Mouse (Mus musculus) embryonic facial prominence, embryonic 14.5 days (tissue): ENCODE results near the gene Cnst. TPM values are rescaled to one million over a fixed set of nuclear protein-coding genes. Genes with fewer than 3 reads are reported as not detected.

Source experiments
- ATAC-seq: fragments of 200-750 bp; cut with Nextera tagmentation; 2 replicates; pipeline ENCODE4 v1.8.0; 2017; ENCODE audit warnings: low read depth, moderate number of reproducible peaks, moderate TSS enrichment
- DNase-seq: peaks from one replicate; pipeline ENCODE4 v3.0.0-alpha.2; 2015; ENCODE audit warnings: low spot score
- H3K27ac ChIP-seq: fragments of 300-500 bp; sonication (generic); replicated peaks from 2 replicates; pipeline ENCODE4 v1.5.1; 2014; ENCODE audit warnings: low read depth, mild to moderate bottlenecking, low read length, moderate library complexity
- H3K27me3 ChIP-seq: fragments of 300-500 bp; sonication (generic); replicated peaks from 2 replicates; pipeline ENCODE4 v1.6.1; 2014; ENCODE audit warnings: low read length; ENCODE audit not compliant: control insufficient read depth, insufficient read depth
- H3K36me3 ChIP-seq: fragments of 300-500 bp; sonication (generic); 2 replicates; pipeline ENCODE4 v1.6.1; 2014; ENCODE audit warnings: low read length, mixed read lengths; ENCODE audit not compliant: control insufficient read depth, insufficient read depth
- H3K4me1 ChIP-seq: fragments of 300-500 bp; sonication (generic); 2 replicates; pipeline ENCODE4 v1.6.1; 2014; ENCODE audit warnings: antibody characterized with exemption, low read length; ENCODE audit not compliant: control insufficient read depth, insufficient read depth
- H3K4me2 ChIP-seq: fragments of 300-500 bp; sonication (generic); 2 replicates; pipeline ENCODE4 v1.6.1; 2014; ENCODE audit warnings: low read depth, mild to moderate bottlenecking, low read length, moderate library complexity, mixed read lengths
- H3K4me3 ChIP-seq: fragments of 300-500 bp; sonication (generic); 2 replicates; pipeline ENCODE4 v1.5.1; 2014; ENCODE audit warnings: low read depth, mild to moderate bottlenecking, low read length
- H3K9ac ChIP-seq: fragments of 300-500 bp; sonication (generic); 2 replicates; pipeline ENCODE4 v1.6.1; 2014; ENCODE audit warnings: low read depth, mild to moderate bottlenecking, low read length, moderate library complexity, mixed read lengths
- H3K9me3 ChIP-seq: fragments of 300-500 bp; sonication (generic); 2 replicates; pipeline ENCODE4 v1.6.1; 2016; ENCODE audit warnings: low read length; ENCODE audit not compliant: control insufficient read depth
- WGBS: fragments of 180-500 bp; shearing (Covaris S2); extraction: QIAGEN DNeasy Blood & Tissue Kit; methylation state at CpG from one replicate; pipeline ENCODE4 v1.1.7; 2014; 5-methylcytosine and 5-hydroxymethylcytosine counted together
- polyA plus RNA-seq: library from polyadenylated mRNA; unstranded; fragments of >200 nt; fragmentation: Nextera tagmentation; extraction: Ambion mirVana; gene quantifications from 2 replicates; pipeline ENCODE4 v1.2.1, GENCODE M21; 2014

Gene Cnst
- polyA plus RNA-seq, 1 experiment from 2014 or later: 15.8 TPM

GRCm38 (mm10) chr1:179612418-179612817 is 66.2 kb downstream of the Cnst start:
- H3K36me3 ChIP-seq: peaks cover 21% of the 10 kb centered on the region; the same call in 1 of the 2 replicates
- H3K4me1 ChIP-seq: no peaks in the 10 kb centered on the region
- H3K27ac ChIP-seq: no peak overlapping the region
- no peak overlapping the region for H3K9ac ChIP-seq
- H3K4me2 ChIP-seq: no peak overlapping the region
- DNase-seq: no peak
- ATAC-seq: no peak
- H3K4me3 ChIP-seq: no peak overlapping the region
- no peaks in the 10 kb centered on the region for H3K27me3 ChIP-seq
- 81% methylated on average over 6 of the region's 6 CpGs for WGBS
- no peaks in the 10 kb centered on the region for H3K9me3 ChIP-seq

DNA sequence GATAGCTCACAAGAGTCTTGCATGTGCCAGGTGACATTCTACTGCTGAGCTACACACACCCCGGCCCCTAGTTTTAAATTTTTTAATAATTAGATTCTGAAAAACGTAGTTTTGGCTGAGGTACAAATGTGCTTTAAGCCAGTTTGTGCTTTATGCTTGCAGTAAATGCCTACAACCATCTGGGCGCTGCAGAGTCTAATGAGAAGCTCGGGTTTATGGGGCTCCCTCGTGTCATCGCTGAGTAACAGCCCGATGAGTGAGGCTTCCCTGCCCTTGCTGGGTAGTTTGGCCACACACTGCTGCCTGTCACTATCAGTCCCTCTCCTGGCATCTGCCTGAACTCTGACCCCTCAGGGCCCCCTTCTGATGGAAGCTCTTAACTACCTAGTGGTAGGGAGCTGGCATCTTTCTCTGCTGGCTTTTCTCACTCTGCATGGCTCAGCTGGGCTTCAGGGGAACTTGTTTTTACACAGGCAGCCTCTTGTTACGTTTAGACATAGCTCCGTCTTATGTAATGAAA is 66.9 kb downstream of the Cnst start:
- WGBS: 61% methylated on average over 9 of the region's 9 CpGs
- ATAC-seq: no peak
- H3K9ac ChIP-seq: no peak overlapping the region
- H3K27ac ChIP-seq: no peak overlapping the region
- no peak overlapping the region for H3K4me3 ChIP-seq
- no peak overlapping the region for H3K4me2 ChIP-seq
- H3K27me3 ChIP-seq: no peaks in the 10 kb centered on the region
- H3K36me3 ChIP-seq: peaks cover 23% of the 10 kb centered on the region; the same call in 1 of the 2 replicates
- DNase-seq: no peak
- H3K9me3 ChIP-seq: no peaks in the 10 kb centered on the region
- H3K4me1 ChIP-seq: no peaks in the 10 kb centered on the region

GRCm38 (mm10) chr1:179617426-179617825 is 71.3 kb downstream of the Cnst start:
- Histone ChIP-seq H3K27me3 (no peaks in the 10 kb centered on the region), H3K4me2 (no peak overlapping the region), H3K9me3 (no peaks in the 10 kb centered on the region), H3K27ac (no peak overlapping the region), H3K4me1 (no peaks in the 10 kb centered on the region), H3K4me3 (no peak overlapping the region), H3K36me3 (peaks cover 12% of the 10 kb centered on the region; the same call in 1 of the 2 replicates), H3K9ac (no peak overlapping the region)
- ATAC-seq (no peak), DNase-seq (no peak)
- 62% methylated on average over 7 of the region's 7 CpGs for WGBS

- WGBS: 92% methylated on average over 12 of the region's 12 CpGs
Observed at GRCm38 (mm10) chr1:179622665-179623064, 76.5 kb downstream of the Cnst start.

GRCm38 (mm10) chr1:179623657-179624056 is 77.5 kb downstream of the Cnst start:
- DNase-seq (no peak), ATAC-seq (no peak)
- Histone ChIP-seq H3K4me3 (no peak overlapping the region), H3K9ac (no peak overlapping the region), H3K4me2 (no peak overlapping the region), H3K27ac (no peak overlapping the region), H3K4me1 (no peaks in the 10 kb centered on the region), H3K36me3 (peaks cover 24% of the 10 kb centered on the region), H3K9me3 (no peaks in the 10 kb centered on the region), H3K27me3 (no peaks in the 10 kb centered on the region)
- 59% methylated on average over 4 of the region's 4 CpGs for WGBS

More at GRCm38 (mm10) chr1:179622665-179623064, 76.5 kb downstream of the Cnst start:
- Histone ChIP-seq H3K4me2 (no peak overlapping the region), H3K4me3 (no peak overlapping the region), H3K9ac (no peak overlapping the region), H3K27me3 (no peaks in the 10 kb centered on the region), H3K4me1 (no peaks in the 10 kb centered on the region), H3K9me3 (no peaks in the 10 kb centered on the region), H3K27ac (no peak overlapping the region), H3K36me3 (peaks cover 26% of the 10 kb centered on the region)
- no peak for DNase-seq
- no peak for ATAC-seq

DNA sequence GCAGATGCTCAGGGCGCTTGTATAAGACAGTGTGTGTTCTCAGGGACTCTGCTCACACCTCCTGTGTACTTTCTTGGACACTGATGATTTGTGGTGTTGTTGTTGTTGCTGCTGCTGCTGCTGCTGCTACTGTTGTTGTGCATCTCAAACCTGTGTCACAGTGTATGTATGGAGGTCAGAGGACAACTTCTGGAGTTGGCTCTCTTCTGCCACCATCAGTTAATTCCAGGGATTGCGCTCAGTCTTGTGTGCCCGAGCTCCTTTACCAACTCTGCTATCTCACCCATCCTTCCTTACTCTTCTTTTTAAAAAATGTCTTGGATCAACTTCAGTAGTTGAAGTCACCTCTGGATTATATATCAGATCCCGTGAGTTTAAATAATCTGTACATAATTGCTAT is 78.2 kb downstream of the Cnst start:
- H3K36me3 ChIP-seq: peaks cover 18% of the 10 kb centered on the region
- WGBS: 68% methylated on average over 4 of the region's 4 CpGs
- H3K27ac ChIP-seq: no peak overlapping the region
- no peaks in the 10 kb centered on the region for H3K9me3 ChIP-seq
- ATAC-seq: no peak
- H3K27me3 ChIP-seq: no peaks in the 10 kb centered on the region
- no peak overlapping the region for H3K9ac ChIP-seq
- no peak overlapping the region for H3K4me3 ChIP-seq
- no peaks in the 10 kb centered on the region for H3K4me1 ChIP-seq
- no peak overlapping the region for H3K4me2 ChIP-seq
- no peak for DNase-seq

GRCm38 (mm10) chr1:179627855-179628254 is 81.7 kb downstream of the Cnst start:
- Histone ChIP-seq H3K9me3 (no peaks in the 10 kb centered on the region), H3K27me3 (no peaks in the 10 kb centered on the region), H3K36me3 (peaks cover 17% of the 10 kb centered on the region), H3K4me2 (no peak overlapping the region), H3K4me3 (no peak overlapping the region), H3K27ac (no peak overlapping the region), H3K9ac (no peak overlapping the region), H3K4me1 (no peaks in the 10 kb centered on the region)
- DNase-seq (no peak), ATAC-seq (no peak)
- WGBS: 82% methylated on average over 4 of the region's 4 CpGs

DNA sequence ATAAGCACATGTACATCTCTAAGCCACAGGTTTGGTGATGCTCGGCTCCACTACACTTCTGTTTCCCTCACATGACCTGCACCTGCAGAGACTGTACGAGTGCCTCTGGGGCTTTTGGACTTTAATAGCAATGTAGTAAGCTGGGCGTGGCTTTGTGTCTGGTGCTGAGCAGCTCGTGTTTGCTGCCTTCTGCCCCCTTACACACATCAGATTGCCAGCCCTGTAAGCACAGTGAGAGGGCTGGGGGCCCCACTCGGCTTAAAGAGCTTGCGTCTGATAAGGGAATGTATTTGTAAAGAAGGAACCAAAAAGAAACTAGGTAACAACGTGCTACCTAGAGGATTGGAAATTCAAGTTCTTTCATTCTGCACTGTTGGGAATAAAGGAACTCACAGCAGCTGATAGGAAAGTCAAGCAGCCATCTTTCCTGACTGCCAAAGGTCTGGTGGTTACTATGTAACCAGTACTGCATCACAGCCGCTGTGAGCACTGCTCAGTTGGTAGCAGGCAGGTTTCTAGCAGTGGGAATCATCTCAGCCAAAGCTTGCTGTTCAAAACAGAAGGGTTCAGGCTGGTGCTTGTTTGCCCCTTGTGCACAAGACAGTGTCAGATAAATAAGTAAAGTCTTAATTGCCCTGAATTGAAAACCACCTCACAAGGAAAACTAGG is 82.4 kb downstream of the Cnst start:
- 65% methylated on average over 8 of the region's 8 CpGs for WGBS
- no peak overlapping the region for H3K27ac ChIP-seq
- 0 out of 2 replicates have a peak, but pooled peaks have one; percentile 33 for ATAC-seq

GRCm38 (mm10) chr1:179629276-179629675 is 83.1 kb downstream of the Cnst start:
- no peaks in the 10 kb centered on the region for H3K4me1 ChIP-seq
- H3K9ac ChIP-seq: no peak overlapping the region
- H3K36me3 ChIP-seq: peaks cover 11% of the 10 kb centered on the region; the same call in 1 of the 2 replicates
- no peak overlapping the region for H3K4me3 ChIP-seq
- ATAC-seq (no peak), DNase-seq (no peak)
- H3K27me3 ChIP-seq: no peaks in the 10 kb centered on the region
- no peak overlapping the region for H3K27ac ChIP-seq
- H3K4me2 ChIP-seq: no peak overlapping the region
- WGBS: 81% methylated on average over 5 of the region's 5 CpGs
- H3K9me3 ChIP-seq: no peaks in the 10 kb centered on the region

More for the DNA sequence above, 82.4 kb downstream of the Cnst start:
- Histone ChIP-seq H3K4me1 (no peaks in the 10 kb centered on the region), H3K4me2 (no peak overlapping the region), H3K36me3 (peaks cover 12% of the 10 kb centered on the region), H3K4me3 (no peak overlapping the region), H3K27me3 (no peaks in the 10 kb centered on the region), H3K9me3 (no peaks in the 10 kb centered on the region), H3K9ac (no peak overlapping the region)
- no peak for DNase-seq
